Mouse (Mus musculus) small intestine, adult 2 months (tissue): ENCODE results near the gene Uroc1.

Experiments
- CTCF ChIP-seq: fragments of 200-500 bp; IDR thresholded peaks from 2 replicates; pipeline ENCODE4 v1.5.1; 2012; ENCODE audit warnings: low read depth, mild to moderate bottlenecking, control low read depth, inconsistent platforms, low read length, moderate library complexity, mixed read lengths; ENCODE audit not compliant: insufficient replicate concordance, insufficient read length; ENCODE audit errors: extremely low read depth
- POLR2A ChIP-seq: fragments of 200-500 bp; IDR thresholded peaks from 2 replicates; pipeline ENCODE4 v1.6.1; 2012; ENCODE audit warnings: low read depth, mild to moderate bottlenecking, control low read depth, inconsistent platforms, low read length, moderate library complexity

GRCm38 (mm10) chr6:90300919-90301318, 32.2 kb upstream of the Uroc1 start, which contains the start of gene BC048671:
- TF ChIP-seq CTCF (no peak), POLR2A (no peak)
